In genomic region chr7:80024521-80025390, GRCm38 (mm10) we compare ENCODE assay signal across 8 mouse cellular contexts. TPM values are rescaled to one million over a fixed set of nuclear protein-coding genes. Genes with fewer than 3 reads are reported as not detected.
DNase-seq lines count a peak whose midpoint lies in the region; ATAC-seq and TF ChIP-seq lines count a peak whose summit lies in the region.

Zfp710 (plus strand) TSS chr7:80024814.

- no peak for TF ChIP-seq CTCF in cerebellum, adult 2 months (IDR thresholded peaks at IDR 0.05; ENCODE audit: borderline replicate concordance, insufficient read depth, low read depth, low read length)
- no peak for TF ChIP-seq CTCF in thymus, adult 2 months (IDR thresholded peaks at IDR 0.05; ENCODE audit: borderline replicate concordance, control insufficient read depth, extremely low read depth, insufficient read depth, low read length, poor library complexity)

- no peaks in the 10 kb centered on the region for H3K27me3 ChIP-seq in cerebellum, adult 2 months (ENCODE audit: control insufficient read depth, insufficient read depth, low read length)
- no peaks in the 10 kb centered on the region for H3K27me3 ChIP-seq in forebrain, embryonic 16.5 days (replicated peaks; ENCODE audit: control insufficient read depth, insufficient read depth, low read length)
- no peaks in the 10 kb centered on the region for H3K27me3 ChIP-seq in lung, embryonic 15.5 days
- no peaks in the 10 kb centered on the region for H3K27me3 ChIP-seq in thymus, adult 2 months (ENCODE audit: control insufficient read depth, insufficient read depth, low read length)

- H3K9me3 ChIP-seq in forebrain, embryonic 16.5 days (ENCODE audit: control insufficient read depth, low read length) = no peaks in the 10 kb centered on the region
- no peaks in the 10 kb centered on the region for H3K9me3 ChIP-seq in lung, embryonic 15.5 days

- peak; percentile 98 for DNase-seq in ES-CJ7 (ENCODE audit: low read depth, low spot score)
- DNase-seq in cerebellum, adult 2 months = peak; percentile 70 to 74
- DNase-seq in heart, postnatal 14 days = peak; percentile 91 to 92
- peak; percentile 68 to 75 for DNase-seq in layer of hippocampus, adult 18-20 months (ENCODE audit: low spot score in 2 of 2)
- peak; percentile 44 for DNase-seq in thymus, adult 2 months

- peak within 1 kb of the TSS; percentile 83 for H3K4me2 ChIP-seq in forebrain, embryonic 16.5 days (ENCODE audit: low read length)
- H3K4me2 ChIP-seq in lung, embryonic 15.5 days = peak within 1 kb of the TSS; percentile 95

- peaks cover 8% of the 10 kb centered on the region; the same call in 1 of the 2 replicates for H3K4me1 ChIP-seq in cerebellum, adult 2 months (ENCODE audit: control insufficient read depth, insufficient read depth, low read length)
- H3K4me1 ChIP-seq in forebrain, embryonic 16.5 days (replicated peaks; ENCODE audit: control insufficient read depth, insufficient read depth, low read length) = peaks cover 30% of the 10 kb centered on the region
- H3K4me1 ChIP-seq in lung, embryonic 15.5 days = peaks cover 30% of the 10 kb centered on the region
- peaks cover 22% of the 10 kb centered on the region for H3K4me1 ChIP-seq in thymus, adult 2 months (replicated peaks; ENCODE audit: control insufficient read depth, insufficient read depth, low read length)

- no peaks in the 10 kb centered on the region for H3K36me3 ChIP-seq in forebrain, embryonic 16.5 days (ENCODE audit: control insufficient read depth, insufficient read depth)
- no peaks in the 10 kb centered on the region for H3K36me3 ChIP-seq in lung, embryonic 15.5 days
- no peaks in the 10 kb centered on the region for H3K36me3 ChIP-seq in thymus, adult 2 months (ENCODE audit: control insufficient read depth, insufficient read depth, low read length)

- H3K9ac ChIP-seq in forebrain, embryonic 16.5 days (replicated peaks; ENCODE audit: low read depth, low read length) = peak within 1 kb of the TSS; percentile 96
- H3K9ac ChIP-seq in lung, embryonic 15.5 days = peak within 1 kb of the TSS; percentile 86

- H3K27ac ChIP-seq in cerebellum, adult 2 months (ENCODE audit: insufficient read depth, low read length) = peak within 1 kb of the TSS; percentile 39; the same call in 1 of the 2 replicates
- H3K27ac ChIP-seq in forebrain, embryonic 16.5 days (ENCODE audit: low read length) = peak within 1 kb of the TSS; percentile 97
- H3K27ac ChIP-seq in lung, embryonic 15.5 days = peak within 1 kb of the TSS; percentile 100
- peak within 1 kb of the TSS; percentile 16; the same call in 1 of the 2 replicates for H3K27ac ChIP-seq in thymus, adult 2 months (ENCODE audit: control insufficient read depth, insufficient read depth, low read length)

- WGBS in cerebellum, adult 2 months = 4% methylated on average over 42 of the region's 42 CpGs
- WGBS in forebrain, embryonic 16.5 days = under 1% methylated on average over 42 of the region's 42 CpGs
- under 1% methylated on average over 42 of the region's 42 CpGs for WGBS in lung, embryonic 15.5 days
- WGBS in thymus, adult 2 months = 10% methylated on average over 42 of the region's 42 CpGs

- TF ChIP-seq POLR2A in cerebellum, adult 2 months (IDR thresholded peaks at IDR 0.05; ENCODE audit: borderline replicate concordance, insufficient read depth, low read length) = 0 out of 2 replicates have a peak, but pooled peaks have one; percentile 12
- no peak for TF ChIP-seq POLR2A in thymus, adult 2 months (IDR thresholded peaks at IDR 0.05; ENCODE audit: control insufficient read depth, extremely low read depth, insufficient read depth, low read length, poor library complexity)

- ATAC-seq in forebrain, embryonic 16.5 days = peak; percentile 79
- ATAC-seq in lung, embryonic 15.5 days (ENCODE audit: borderline replicate concordance, extremely low read depth, low FRiP score, low TSS enrichment) = peak; percentile 89
- ATAC-seq in neutrophil, adult 5-6 weeks (ENCODE audit: extremely low read depth, insufficient number of reproducible peaks, low FRiP score, poor library complexity, severe bottlenecking) = peak; percentile 52

- peak within 1 kb of the TSS; percentile 56 for H3K4me3 ChIP-seq in cerebellum, adult 2 months (replicated peaks; ENCODE audit: insufficient read depth, low read depth, low read length)
- peak within 1 kb of the TSS; percentile 57 for H3K4me3 ChIP-seq in forebrain, embryonic 16.5 days (replicated peaks; ENCODE audit: low read length)
- H3K4me3 ChIP-seq in lung, embryonic 15.5 days = peak within 1 kb of the TSS; percentile 70
- peak within 1 kb of the TSS; percentile 74 for H3K4me3 ChIP-seq in thymus, adult 2 months (ENCODE audit: control insufficient read depth, insufficient read depth, low read length)

- intact Hi-C loops in heart, postnatal 14 days (cut with DNase I) = loop anchor here (1.0 to 10.0 kb wide), 5 partner anchors 60 to 190 kb away; partner anchors contain the start of genes Ap3s2 and Arpin

RNA-seq across cellular contexts. Expression of gene Zfp710, which starts in this region (rescaled TPM):
- polyA plus RNA-seq in cerebellum, adult 2 months (2012; rRNA removed) = 10.9 and 11.0 TPM in 2 replicates
- 18.7 and 19.6 TPM in 2 replicates for polyA plus RNA-seq in forebrain, embryonic 16.5 days (2015; fragmentation: Nextera tagmentation; extraction: Ambion mirVana)
- total RNA-seq in heart, postnatal 14 days (2021) = 10 to 100 TPM; 21.6 to 27.4 TPM
- total RNA-seq in layer of hippocampus, adult 18-20 months (2021) = 10 to 100 TPM; 25.6 to 26.0 TPM
- 15.5 and 17.6 TPM in 2 replicates for polyA plus RNA-seq in lung, embryonic 15.5 days (2015; fragmentation: Nextera tagmentation; extraction: Ambion mirVana)
- 64.9 and 67.2 TPM in 2 replicates for total RNA-seq in neutrophil, adult 5-6 weeks (2017)
- polyA plus RNA-seq in thymus, adult 2 months (2012; rRNA removed) = 62.1 and 63.1 TPM in 2 replicates

Comparison
In these comparisons a context has a peak if more than half of its experiments do, and no peak if none do; other contexts are left out.
1. Peak in every context shown above with its lines: DNase-seq, ATAC-seq, H3K4me3 ChIP-seq and H3K27ac ChIP-seq.
2. DNase-seq: peak in every context shown above with its lines; median percentile 98 in ES-CJ7; 92 in heart, postnatal 14 days; 72 in cerebellum, adult 2 months; 72 in layer of hippocampus, adult 18-20 months; 44 in thymus, adult 2 months.
3. H3K27ac ChIP-seq: peak in every context shown above with its lines; median percentile 100 in lung, embryonic 15.5 days; 97 in forebrain, embryonic 16.5 days; 39 in cerebellum, adult 2 months; 16 in thymus, adult 2 months.